Mouse (Mus musculus): ENCODE data around the gene Crip1. TPM values are rescaled to one million over a fixed set of nuclear protein-coding genes. Genes with fewer than 3 reads are reported as not detected.

Crip1 gene
- total and polyA plus RNA-seq, 3 experiments, result 282 to 438 TPM; not detected in 1

- Histone ChIP-seq H3K9ac (ENCODE audit: control insufficient read depth, low read depth, low read length, poor library complexity, severe bottlenecking) (no peak overlapping the region), H3K9me3 (replicated peaks; ENCODE audit: insufficient read depth, low read length) (no peaks in the 10 kb centered on the region), H3K27ac (ENCODE audit: control insufficient read depth, low read depth, low read length) (no peak overlapping the region), H3K36me3 (ENCODE audit: control insufficient read depth in 1 of 2, insufficient read depth in 2 of 2, low read length in 2 of 2) (peaks cover 11 to 12% of the 10 kb centered on the region in 2 experiments), H3K4me3 (ENCODE audit: control insufficient read depth in 1 of 2, insufficient read depth in 1 of 2, low read depth in 2 of 2, low read length in 2 of 2) (peak overlapping the region in 1 of 2 experiments; percentile 59; a peak in 3 of 4 replicates), H3K79me2 (ENCODE audit: control insufficient read depth, insufficient read depth, low read length, poor library complexity) (peaks cover 2% of the 10 kb centered on the region; the same call in 1 of the 2 replicates), H3K27me3 (ENCODE audit: control insufficient read depth in 1 of 2, insufficient read depth in 2 of 2, low read length in 2 of 2) (no peaks in the 10 kb centered on the region), H3K4me1 (ENCODE audit: control insufficient read depth in 1 of 2, insufficient read depth in 2 of 2, low read length in 2 of 2) (peaks cover 0 to 21% of the 10 kb centered on the region in 2 experiments; a peak in 3 of 4 replicates)
- peak; percentile 54 for DNase-seq (ENCODE audit: low read depth, low spot score)
- TF ChIP-seq RCOR1 (IDR thresholded peaks at IDR 0.05; ENCODE audit: low read depth, low read length) (no peak), USF2 (IDR thresholded peaks at IDR 0.05; ENCODE audit: borderline replicate concordance in 1 of 2, insufficient read depth in 1 of 2, low read depth in 1 of 2, low read length in 2 of 2) (no peak), MAX (IDR thresholded peaks at IDR 0.05; ENCODE audit: low read length) (no peak), NELFE (IDR thresholded peaks at IDR 0.05; ENCODE audit: low read depth, low read length) (no peak), POLR2AphosphoS2 (IDR thresholded peaks at IDR 0.05; ENCODE audit: low read length) (peak; percentile 98), ETS1 (IDR thresholded peaks at IDR 0.05; ENCODE audit: low read depth, low read length) (no peak), MYB (IDR thresholded peaks at IDR 0.05; ENCODE audit: low read depth, low read length) (peak; percentile 31; the same call in 1 of the 2 replicates), E2F4 (IDR thresholded peaks at IDR 0.05; ENCODE audit: borderline replicate concordance, low read depth, low read length) (no peak), MEF2A (IDR thresholded peaks at IDR 0.05; ENCODE audit: extremely low read depth, insufficient replicate concordance, low read depth, low read length, poor library complexity, severe bottlenecking) (no peak), SIN3A (IDR thresholded peaks at IDR 0.05; ENCODE audit: low read length) (0 out of 2 replicates have a peak, but pooled peaks have one; percentile 29), MAZ (IDR thresholded peaks at IDR 0.05; ENCODE audit: low read depth, low read length) (0 out of 2 replicates have a peak, but pooled peaks have one; percentile 27), ZNF384 (IDR thresholded peaks at IDR 0.05; ENCODE audit: low read depth, low read length) (no peak), MXI1 (IDR thresholded peaks at IDR 0.05; ENCODE audit: low read depth, low read length) (0 out of 2 replicates have a peak, but pooled peaks have one; percentile 43), MAFK (IDR thresholded peaks at IDR 0.05; ENCODE audit: borderline replicate concordance, low read depth, low read length) (no peak), SMC3 (IDR thresholded peaks at IDR 0.05; ENCODE audit: low read depth, low read length) (0 out of 2 replicates have a peak, but pooled peaks have one; percentile 5)
Observed at GRCm38 (mm10) chr12:113138901-113139864, 6.9 kb upstream of the Crip1 start.

- Histone ChIP-seq H3K4me1 (ENCODE audit: control insufficient read depth in 1 of 2, insufficient read depth in 2 of 2, low read length in 2 of 2) (peaks cover 0 to 21% of the 10 kb centered on the region in 2 experiments; a peak in 3 of 4 replicates), H3K9ac (ENCODE audit: control insufficient read depth, low read depth, low read length, poor library complexity, severe bottlenecking) (peak within 1 kb of the TSS; percentile 70), H3K9me3 (replicated peaks; ENCODE audit: insufficient read depth, low read length) (no peaks in the 10 kb centered on the region), H3K36me3 (ENCODE audit: control insufficient read depth in 1 of 2, insufficient read depth in 2 of 2, low read length in 2 of 2) (peaks cover 4 to 12% of the 10 kb centered on the region in 2 experiments; a peak in 3 of 4 replicates), H3K79me2 (ENCODE audit: control insufficient read depth, insufficient read depth, low read length, poor library complexity) (peaks cover 2% of the 10 kb centered on the region; the same call in 1 of the 2 replicates), H3K27me3 (ENCODE audit: control insufficient read depth in 1 of 2, insufficient read depth in 2 of 2, low read length in 2 of 2) (no peaks in the 10 kb centered on the region), H3K4me3 (ENCODE audit: control insufficient read depth in 1 of 2, insufficient read depth in 1 of 2, low read depth in 2 of 2, low read length in 2 of 2) (peak within 1 kb of the TSS; percentile 70), H3K27ac (ENCODE audit: control insufficient read depth, low read depth, low read length) (peak within 1 kb of the TSS; percentile 29)
- peak; percentile 100 for DNase-seq (ENCODE audit: low read depth, low spot score)
- TF ChIP-seq E2F4 (IDR thresholded peaks at IDR 0.05; ENCODE audit: borderline replicate concordance, low read depth, low read length), result no peak; the same call in 1 of the 2 replicates
- TF ChIP-seq HCFC1 (IDR thresholded peaks at IDR 0.05; ENCODE audit: low read depth, low read length), result peak; percentile 62
- peak; percentile 22 for TF ChIP-seq SMC3 (IDR thresholded peaks at IDR 0.05; ENCODE audit: low read depth, low read length)
- TF ChIP-seq RAD21 (IDR thresholded peaks at IDR 0.05; ENCODE audit: low read depth, low read length), result no peak
- peak; percentile 84 for TF ChIP-seq NELFE (IDR thresholded peaks at IDR 0.05; ENCODE audit: low read depth, low read length)
- peak; percentile 79 for TF ChIP-seq POLR2AphosphoS2 (IDR thresholded peaks at IDR 0.05; ENCODE audit: low read length)
- peak; percentile 61 for TF ChIP-seq RCOR1 (IDR thresholded peaks at IDR 0.05; ENCODE audit: low read depth, low read length)
- no peak; the same call in 1 of the 2 replicates for TF ChIP-seq KAT2A (conservative IDR thresholded peaks at IDR 0.05; ENCODE audit: low read depth, low read length)
- TF ChIP-seq TAL1 (IDR thresholded peaks at IDR 0.05; ENCODE audit: low read length), result no peak
- no peak; the same call in 1 of the 2 replicates for TF ChIP-seq ZNF384 (IDR thresholded peaks at IDR 0.05; ENCODE audit: low read depth, low read length)
- TF ChIP-seq GATA1 (IDR thresholded peaks at IDR 0.05; ENCODE audit: low read depth, low read length), result no peak
- peak; percentile 69; the same call in 1 of the 2 replicates for TF ChIP-seq ZKSCAN1 (IDR thresholded peaks at IDR 0.05; ENCODE audit: low read depth, low read length)
- no peak for TF ChIP-seq POLR2AphosphoS5 (IDR thresholded peaks at IDR 0.05; ENCODE audit: borderline replicate concordance, low read depth, low read length)
- TF ChIP-seq MXI1 (IDR thresholded peaks at IDR 0.05; ENCODE audit: low read depth, low read length), result peak; percentile 98
- TF ChIP-seq TBP (IDR thresholded peaks at IDR 0.05; ENCODE audit: low read depth, low read length), result no peak
- TF ChIP-seq ELF1 (IDR thresholded peaks at IDR 0.05; ENCODE audit: low read depth, low read length), result peak; percentile 76
- peak; percentile 39; the same call in 1 of the 2 replicates for TF ChIP-seq CHD2 (IDR thresholded peaks at IDR 0.05; ENCODE audit: low read length)
Observed at GRCm38 (mm10) chr12:113139908-113140615, 6.1 kb upstream of the Crip1 start, which contains the start of gene Crip2. Gene Crip2, plus strand, starts transcription at chr12:113140236.
